Mouse (Mus musculus) ES-E14 (cell line): ENCODE measurements around the gene Abr.

Experiments used
- MAFK ChIP-seq: IDR thresholded peaks from 2 replicates; pipeline ENCODE4 v1.6.1; 2014; ENCODE audit warnings: mild to moderate bottlenecking, low read depth, low read length, inconsistent platforms; ENCODE audit not compliant: insufficient read depth
- ZNF384 ChIP-seq: IDR thresholded peaks from 2 replicates; pipeline ENCODE4 v1.6.1; 2012; ENCODE audit warnings: low read depth, low read length, inconsistent platforms

- TF ChIP-seq MAFK (no peak), ZNF384 (no peak)
Measured at GRCm38 (mm10) chr11:76622566-76623205, 572 bp upstream of the Abr start.
